ENCODE assay signal across 17 mouse cellular contexts in the genomic region with DNA sequence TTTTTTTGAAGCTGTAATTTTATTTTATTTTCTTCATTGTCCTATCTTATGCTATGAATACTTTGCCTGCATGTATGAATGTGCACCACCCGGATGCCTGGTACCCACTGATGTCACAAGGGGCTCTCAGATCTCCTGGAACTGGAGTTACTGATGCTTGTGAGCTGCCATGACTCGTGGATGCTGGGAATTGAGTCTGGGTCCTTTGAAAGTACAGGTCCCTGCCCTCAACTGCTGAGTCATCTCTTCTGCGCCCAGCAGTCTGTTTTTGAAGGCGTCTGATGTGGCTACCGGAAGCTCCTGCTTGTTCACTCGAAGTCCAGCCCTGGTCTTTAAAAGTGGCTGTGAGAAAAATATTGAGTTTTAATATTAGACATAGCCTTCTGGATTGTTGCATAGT.
"Had no signal": no experiment of that assay in that cellular context is flagged by ENCODE, and none has a peak within 500 bp of the region (broad histone marks: within the 10 kb centered on the region; RNA-seq: fewer than 3 reads in every experiment).

No protein-coding gene starts in this region.

- H3K4me3 ChIP-seq: lung, embryonic 15.5 days; megakaryocyte, embryonic 14.5 days; midbrain, embryonic 13.5 days; midbrain, embryonic 15.5 days; neural tube, embryonic 12.5 days; stomach, embryonic 15.5 days had no signal

- H3K36me3 ChIP-seq: lung, embryonic 15.5 days; midbrain, embryonic 13.5 days; midbrain, embryonic 15.5 days; neural tube, embryonic 12.5 days; stomach, embryonic 15.5 days had no signal

- H3K4me1 ChIP-seq: midbrain, embryonic 13.5 days; midbrain, embryonic 15.5 days; neural tube, embryonic 12.5 days; stomach, embryonic 15.5 days had no signal

- H3K27me3 ChIP-seq: lung, embryonic 15.5 days; megakaryocyte, embryonic 14.5 days; midbrain, embryonic 13.5 days; midbrain, embryonic 15.5 days; neural tube, embryonic 12.5 days; stomach, embryonic 15.5 days had no signal

- H3K4me2 ChIP-seq: lung, embryonic 15.5 days; midbrain, embryonic 11.5 days; midbrain, embryonic 13.5 days; midbrain, embryonic 15.5 days; neural tube, embryonic 12.5 days; stomach, embryonic 15.5 days had no signal

- H3K27ac ChIP-seq: lung, embryonic 15.5 days; macrophage; midbrain, embryonic 13.5 days; midbrain, embryonic 15.5 days; neural tube, embryonic 12.5 days; stomach, embryonic 15.5 days; stomach, postnatal 0 days had no signal

- DNase-seq: lung, adult 2 months; lung, postnatal 14 days; lung, postnatal 36 days; right cerebral cortex, postnatal 14 days; thymus, adult 2 months; thymus, postnatal 25 days; thymus, postnatal 4 days had no signal

- ATAC-seq: lung, postnatal 0 days; midbrain, embryonic 13.5 days; midbrain, embryonic 15.5 days had no signal

- H3K9ac ChIP-seq: lung, embryonic 15.5 days; midbrain, embryonic 13.5 days; midbrain, embryonic 15.5 days; neural tube, embryonic 12.5 days; stomach, embryonic 15.5 days had no signal

- H3K9me3 ChIP-seq: lung, embryonic 15.5 days; megakaryocyte, embryonic 14.5 days; midbrain, embryonic 13.5 days; midbrain, embryonic 15.5 days; neural tube, embryonic 12.5 days; stomach, embryonic 15.5 days had no signal
